In the genomic region with DNA sequence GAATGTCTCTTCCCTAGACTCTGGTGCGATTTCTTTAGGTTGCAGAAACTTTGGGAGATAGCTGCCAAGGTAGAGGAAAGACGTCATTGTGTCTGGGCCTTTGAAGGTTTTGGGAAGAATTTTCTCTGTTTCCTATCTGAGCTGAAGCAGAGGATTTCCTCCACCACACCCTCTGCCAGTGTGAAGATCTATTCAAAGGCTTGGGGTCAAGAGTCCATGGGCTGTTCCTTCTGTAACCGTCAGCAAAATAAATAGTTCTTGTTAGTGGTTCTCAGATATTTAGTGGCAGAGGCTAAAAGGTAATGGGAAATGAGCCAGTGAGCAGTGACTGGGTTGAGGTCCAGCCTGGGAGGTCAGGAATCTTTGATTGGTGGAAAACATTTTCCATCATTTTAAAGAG, we compare ENCODE assay signal across 15 mouse cellular contexts.
DNase-seq lines count a peak whose midpoint lies in the region; ATAC-seq and TF ChIP-seq lines count a peak whose summit lies in the region.
"Had no signal": no experiment of that assay in that cellular context is flagged by ENCODE, and none has a peak within 500 bp of the region (broad histone marks: within the 10 kb centered on the region; RNA-seq: fewer than 3 reads in every experiment).

No protein-coding gene starts in this region.

- no peak overlapping the region for H3K4me2 ChIP-seq in liver, embryonic 12.5 days
- H3K4me2 ChIP-seq in intestine, embryonic 16.5 days (ENCODE audit: low read depth, low read length) = no peak overlapping the region
- no peak overlapping the region for H3K4me2 ChIP-seq in kidney, postnatal 0 days (ENCODE audit: low read length)
- H3K4me2 ChIP-seq: embryonic facial prominence, embryonic 15.5 days; limb, embryonic 15.5 days had no signal

- no peaks in the 10 kb centered on the region for H3K27me3 ChIP-seq in liver, adult 2 months (ENCODE audit: control insufficient read depth, insufficient read depth, low read length)
- H3K27me3 ChIP-seq in liver, embryonic 12.5 days (replicated peaks) = no peaks in the 10 kb centered on the region
- no peaks in the 10 kb centered on the region for H3K27me3 ChIP-seq in intestine, embryonic 16.5 days (replicated peaks; ENCODE audit: control insufficient read depth, insufficient read depth, low read length)
- H3K27me3 ChIP-seq in kidney, postnatal 0 days (ENCODE audit: insufficient read depth, low read length) = no peaks in the 10 kb centered on the region
- H3K27me3 ChIP-seq: embryonic facial prominence, embryonic 15.5 days; limb, embryonic 15.5 days had no signal

- no peak for ATAC-seq in liver, embryonic 12.5 days
- peak; percentile 72 for ATAC-seq in intestine, embryonic 16.5 days
- 0 out of 2 replicates have a peak, but pooled peaks have one; percentile 43 for ATAC-seq in kidney, postnatal 0 days (replicated peaks; ENCODE audit: low FRiP score, low read depth)
- ATAC-seq: hindbrain, postnatal 0 days had no signal

- no peaks in the 10 kb centered on the region for H3K36me3 ChIP-seq in liver, adult 2 months (ENCODE audit: control insufficient read depth, insufficient read depth, low read length)
- no peaks in the 10 kb centered on the region for H3K36me3 ChIP-seq in liver, embryonic 12.5 days
- no peaks in the 10 kb centered on the region for H3K36me3 ChIP-seq in intestine, embryonic 16.5 days (ENCODE audit: control insufficient read depth, insufficient read depth, low read length)
- H3K36me3 ChIP-seq in kidney, postnatal 0 days (ENCODE audit: insufficient read depth, low read length) = no peaks in the 10 kb centered on the region
- H3K36me3 ChIP-seq: embryonic facial prominence, embryonic 15.5 days; limb, embryonic 15.5 days; midbrain, embryonic 10.5 days had no signal

- no peaks in the 10 kb centered on the region for H3K79me2 ChIP-seq in liver, adult 2 months (ENCODE audit: control insufficient read depth, insufficient read depth, low read length)

- TF ChIP-seq CTCF in liver, adult 2 months (IDR thresholded peaks at IDR 0.05; ENCODE audit: low read depth, low read length) = no peak
- no peak for TF ChIP-seq CTCF in kidney, postnatal 0 days (IDR thresholded peaks at IDR 0.05; ENCODE audit: low read depth)

- H3K27ac ChIP-seq in liver, adult 2 months (replicated peaks; ENCODE audit: insufficient read depth, low read depth, low read length) = peak overlapping the region; percentile 24; the same call in 1 of the 2 replicates
- H3K27ac ChIP-seq in liver, embryonic 12.5 days = no peak overlapping the region
- no peak overlapping the region for H3K27ac ChIP-seq in intestine, embryonic 16.5 days (ENCODE audit: low read length)
- no peak overlapping the region for H3K27ac ChIP-seq in kidney, postnatal 0 days
- H3K27ac ChIP-seq: embryonic facial prominence, embryonic 15.5 days; hindbrain, postnatal 0 days; limb, embryonic 15.5 days; midbrain, embryonic 10.5 days had no signal

- 53% methylated on average over 3 of the region's 3 CpGs for WGBS in liver, adult 2 months
- WGBS in liver, embryonic 12.5 days (ENCODE audit: insufficient replicate concordance) = 38% methylated on average over 3 of the region's 3 CpGs
- WGBS in intestine, embryonic 16.5 days = 38% methylated on average over 3 of the region's 3 CpGs
- WGBS in kidney, postnatal 0 days = 48% methylated on average over 3 of the region's 3 CpGs

- H3K4me3 ChIP-seq in liver, adult 2 months (ENCODE audit: insufficient read depth, low read depth, low read length) = no peak overlapping the region
- no peak overlapping the region for H3K4me3 ChIP-seq in liver, embryonic 12.5 days
- H3K4me3 ChIP-seq in intestine, embryonic 16.5 days (ENCODE audit: low read length) = no peak overlapping the region
- H3K4me3 ChIP-seq in kidney, postnatal 0 days (replicated peaks; ENCODE audit: low read depth, low read length) = no peak overlapping the region
- H3K4me3 ChIP-seq: embryonic facial prominence, embryonic 15.5 days; limb, embryonic 15.5 days; midbrain, embryonic 10.5 days had no signal

- no peak overlapping the region for H3K9ac ChIP-seq in liver, adult 2 months (ENCODE audit: low read depth, low read length)
- no peak overlapping the region for H3K9ac ChIP-seq in liver, embryonic 12.5 days
- H3K9ac ChIP-seq in intestine, embryonic 16.5 days (ENCODE audit: low read depth, low read length) = no peak overlapping the region
- no peak overlapping the region for H3K9ac ChIP-seq in kidney, postnatal 0 days (ENCODE audit: low read depth, low read length)
- H3K9ac ChIP-seq: embryonic facial prominence, embryonic 15.5 days; limb, embryonic 15.5 days had no signal

- TF ChIP-seq POLR2A in liver, adult 2 months (IDR thresholded peaks at IDR 0.05; ENCODE audit: extremely low read depth, insufficient read depth, low read length) = no peak

- no peaks in the 10 kb centered on the region for H3K9me3 ChIP-seq in liver, embryonic 12.5 days (replicated peaks)
- H3K9me3 ChIP-seq in intestine, embryonic 16.5 days (ENCODE audit: control insufficient read depth, low read length) = no peaks in the 10 kb centered on the region
- no peaks in the 10 kb centered on the region for H3K9me3 ChIP-seq in kidney, postnatal 0 days (replicated peaks; ENCODE audit: low read length)
- H3K9me3 ChIP-seq: embryonic facial prominence, embryonic 15.5 days; limb, embryonic 15.5 days; midbrain, embryonic 10.5 days had no signal

- DNase-seq in heart, adult 11 months = peak; percentile 93
- DNase-seq in heart, adult 8-10 months (ENCODE audit: low spot score) = no peak
- peak; percentile 84 for DNase-seq in liver, adult 2 months (ENCODE audit: extremely low read depth, low read depth, low spot score)
- peak; percentile 71 for DNase-seq in kidney, postnatal 0 days (ENCODE audit: low spot score)
- DNase-seq in neural tube, embryonic 10.5 days (ENCODE audit: extremely low spot score, low spot score) = no peak
- DNase-seq: cerebellum, adult 8-10 months; layer of hippocampus, postnatal 36 days; retina, postnatal 1 day; thymus, postnatal 25 days had no signal

- peaks cover 6% of the 10 kb centered on the region for H3K4me1 ChIP-seq in liver, adult 2 months (ENCODE audit: control insufficient read depth, insufficient read depth, low read length)
- H3K4me1 ChIP-seq in liver, embryonic 12.5 days = no peaks in the 10 kb centered on the region
- no peaks in the 10 kb centered on the region for H3K4me1 ChIP-seq in intestine, embryonic 16.5 days (ENCODE audit: control insufficient read depth, insufficient read depth, low read length)
- no peaks in the 10 kb centered on the region for H3K4me1 ChIP-seq in kidney, postnatal 0 days (replicated peaks; ENCODE audit: insufficient read depth, low read length)
- H3K4me1 ChIP-seq: embryonic facial prominence, embryonic 15.5 days; limb, embryonic 15.5 days; midbrain, embryonic 10.5 days had no signal

Comparison
In these comparisons a context has a peak if more than half of its experiments do, and no peak if none do; other contexts are left out.
1. DNase-seq: peak in heart, adult 11 months (single experiment), liver, adult 2 months (single experiment) and kidney, postnatal 0 days (single experiment); none in heart, adult 8-10 months (single experiment) and neural tube, embryonic 10.5 days (single experiment).